Mouse (Mus musculus) limb, embryonic 14.5 days (tissue): ENCODE measurements at regions not wholly inside any gene's neighbourhood (a gene's known extent, or its start where the extent isn't known, plus 50 kb on each side); places are given as distances from the start of the nearest gene placed in this dataset.
A peak's percentile ranks its signal among the peaks of the same experiment; 100 is the strongest.

ENCODE experiments used
- ATAC-seq: fragments of 200-750 bp; cut with Nextera tagmentation; 2 replicates; pipeline ENCODE4 v1.8.0; 2017; ENCODE audit warnings: low read depth, moderate number of reproducible peaks, moderate TSS enrichment; ENCODE audit not compliant: low FRiP score
- DNase-seq: peaks from one replicate; pipeline ENCODE4 v3.0.0-alpha.2; 2015; ENCODE audit warnings: low spot score
- H3K27ac ChIP-seq: fragments of 300-500 bp; sonication (generic); replicated peaks from 2 replicates; pipeline ENCODE4 v1.5.1; 2014; ENCODE audit warnings: low read depth, mild to moderate bottlenecking, low read length, moderate library complexity, mixed read lengths
- H3K27me3 ChIP-seq: fragments of 300-500 bp; sonication (generic); 2 replicates; pipeline ENCODE4 v1.6.1; 2014; ENCODE audit warnings: low read length, mixed read lengths; ENCODE audit not compliant: control insufficient read depth, insufficient read depth
- H3K36me3 ChIP-seq: fragments of 300-500 bp; sonication (generic); 2 replicates; pipeline ENCODE4 v1.6.1; 2014; ENCODE audit warnings: mild to moderate bottlenecking, low read length, moderate library complexity, mixed read lengths; ENCODE audit not compliant: control insufficient read depth, insufficient read depth
- H3K4me1 ChIP-seq: fragments of 300-500 bp; sonication (generic); 2 replicates; pipeline ENCODE4 v1.6.1; 2014; ENCODE audit warnings: antibody characterized with exemption, low read length, mixed read lengths; ENCODE audit not compliant: control insufficient read depth, insufficient read depth
- H3K4me2 ChIP-seq: fragments of 300-500 bp; sonication (generic); replicated peaks from 2 replicates; pipeline ENCODE4 v1.6.1; 2014; ENCODE audit warnings: low read depth, mild to moderate bottlenecking, low read length, moderate library complexity; ENCODE audit not compliant: severe bottlenecking
- H3K4me3 ChIP-seq: fragments of 300-500 bp; sonication (generic); replicated peaks from 2 replicates; pipeline ENCODE4 v1.5.1; 2014; ENCODE audit warnings: low read length
- H3K9ac ChIP-seq: fragments of 300-500 bp; sonication (generic); 2 replicates; pipeline ENCODE4 v1.6.1; 2014; ENCODE audit warnings: mild to moderate bottlenecking, low read depth, low read length, moderate library complexity; ENCODE audit not compliant: severe bottlenecking
- H3K9me3 ChIP-seq: fragments of 300-500 bp; sonication (generic); 2 replicates; pipeline ENCODE4 v1.6.1; 2016; ENCODE audit warnings: low read length; ENCODE audit not compliant: control insufficient read depth
- POLR2A ChIP-seq: fragments of 200-500 bp; IDR thresholded peaks from 2 replicates; pipeline ENCODE4 v1.8.0; 2012; ENCODE audit warnings: inconsistent platforms, mild to moderate bottlenecking, moderate library complexity, borderline replicate concordance; ENCODE audit not compliant: insufficient read depth, insufficient read length; ENCODE audit errors: extremely low read depth
- WGBS: fragments of 180-500 bp; shearing (Covaris S2); extraction: QIAGEN DNeasy Blood & Tissue Kit; methylation state at CpG from one replicate; pipeline ENCODE4 v1.1.7; 2014; 5-methylcytosine and 5-hydroxymethylcytosine counted together

DNA sequence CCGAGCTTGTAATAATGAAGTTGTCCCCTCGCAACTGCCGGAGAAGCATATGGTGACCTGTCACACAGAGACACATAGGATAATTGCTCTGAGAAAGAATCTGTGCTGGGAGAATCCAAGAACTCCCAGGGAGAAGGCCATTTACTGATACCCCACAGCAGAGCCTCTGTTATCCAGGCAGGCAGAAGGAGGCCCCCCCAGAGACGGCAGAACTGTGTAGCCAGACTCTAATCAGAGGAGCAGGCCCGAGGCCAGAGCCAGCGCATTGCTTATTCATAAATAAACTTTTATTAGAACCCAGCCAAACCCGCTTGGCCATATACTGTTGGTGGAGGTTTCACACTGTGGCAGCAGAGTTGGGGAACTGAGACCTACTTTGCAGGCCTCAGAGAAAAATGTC, 100.6 kb downstream of the Ackr3 start:
- no peaks in the 10 kb centered on the region for H3K27me3 ChIP-seq
- no peak for TF ChIP-seq POLR2A
- no peak overlapping the region for H3K9ac ChIP-seq
- H3K9me3 ChIP-seq: peaks cover 4% of the 10 kb centered on the region; the same call in 1 of the 2 replicates
- peaks cover 5% of the 10 kb centered on the region; the same call in 1 of the 2 replicates for H3K4me1 ChIP-seq
- ATAC-seq: no peak
- no peak overlapping the region for H3K4me2 ChIP-seq
- no peaks in the 10 kb centered on the region for H3K36me3 ChIP-seq
- no peak for DNase-seq
- no peak overlapping the region for H3K4me3 ChIP-seq
- WGBS: 28% methylated on average over 7 of the region's 7 CpGs
- H3K27ac ChIP-seq: 0 out of 2 replicates have a peak overlapping the region, but pooled peaks have one; percentile 52

DNA sequence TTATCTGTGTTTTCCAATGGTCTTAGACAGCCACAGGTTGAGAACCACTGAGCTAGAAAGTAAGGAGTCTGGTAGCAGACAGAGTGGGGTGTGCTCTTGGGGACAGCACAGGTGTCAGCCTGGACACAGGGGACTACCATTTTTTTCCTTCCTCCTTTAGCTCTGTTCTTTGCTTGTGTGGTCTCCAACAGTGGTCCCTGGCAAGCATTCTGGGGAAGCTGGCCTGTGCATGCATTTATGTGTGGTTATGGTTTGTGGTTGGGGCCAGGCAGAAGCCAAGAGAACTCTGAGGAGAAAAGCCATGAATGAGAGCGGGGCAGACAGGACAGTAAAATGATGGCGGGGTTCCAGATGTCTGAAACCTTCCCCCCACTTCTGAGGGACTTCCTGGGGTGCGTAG, 107.2 kb downstream of the Ackr3 start:
- no peak overlapping the region for H3K9ac ChIP-seq
- H3K4me3 ChIP-seq: no peak overlapping the region
- no peak overlapping the region for H3K27ac ChIP-seq
- ATAC-seq: no peak
- peaks cover 4% of the 10 kb centered on the region; the same call in 1 of the 2 replicates for H3K9me3 ChIP-seq
- WGBS: 46% methylated on average over 3 of the region's 3 CpGs
- 0 out of 2 replicates have a peak, but pooled peaks cover 5% of the 10 kb centered on the region for H3K4me1 ChIP-seq
- DNase-seq: no peak
- H3K27me3 ChIP-seq: no peaks in the 10 kb centered on the region
- no peaks in the 10 kb centered on the region for H3K36me3 ChIP-seq
- no peak overlapping the region for H3K4me2 ChIP-seq
- no peak for TF ChIP-seq POLR2A

- no peak overlapping the region for H3K4me3 ChIP-seq
- peaks cover 4% of the 10 kb centered on the region; the same call in 1 of the 2 replicates for H3K9me3 ChIP-seq
- TF ChIP-seq POLR2A: no peak
- DNase-seq (no peak), ATAC-seq (no peak)
- no peaks in the 10 kb centered on the region for H3K36me3 ChIP-seq
- H3K4me2 ChIP-seq: no peak overlapping the region
- WGBS: 64% methylated on average over 8 of the region's 8 CpGs
- no peaks in the 10 kb centered on the region for H3K27me3 ChIP-seq
- H3K27ac ChIP-seq: no peak overlapping the region
- 0 out of 2 replicates have a peak, but pooled peaks cover 5% of the 10 kb centered on the region for H3K4me1 ChIP-seq
- no peak overlapping the region for H3K9ac ChIP-seq
Measured at GRCm38 (mm10) chr1:90311649-90312442, 108.1 kb downstream of the Ackr3 start.

DNA sequence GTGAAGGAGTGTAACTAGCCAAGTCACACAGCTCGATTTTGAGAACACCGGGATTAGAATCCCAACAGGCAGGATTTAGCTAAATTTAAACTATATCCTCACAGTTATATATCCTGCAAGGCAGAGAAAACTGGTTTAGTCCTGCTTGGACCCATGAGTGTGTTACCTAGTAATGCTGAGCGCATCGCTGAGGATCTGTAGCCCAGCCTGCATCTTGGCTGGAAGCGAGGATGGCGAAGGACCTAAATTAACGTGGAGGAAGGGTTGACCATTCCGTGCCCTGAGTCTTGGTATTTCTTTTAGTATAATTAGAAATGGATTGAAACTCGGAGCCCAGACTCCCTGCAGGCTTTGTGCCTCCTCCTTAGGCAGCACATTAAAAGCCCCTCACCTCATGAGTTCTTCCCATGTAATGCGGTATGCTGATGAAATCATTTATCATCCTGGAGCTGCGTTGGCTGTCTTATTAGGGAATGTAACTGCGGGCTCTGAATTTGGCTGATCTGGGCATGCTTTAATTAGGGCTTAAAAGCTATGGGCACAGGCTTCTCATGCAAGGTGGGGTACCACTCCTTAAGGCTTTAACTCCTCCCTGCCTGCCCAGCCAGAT, 110.1 kb downstream of the Ackr3 start:
- Histone ChIP-seq H3K4me1 (0 out of 2 replicates have a peak, but pooled peaks cover 5% of the 10 kb centered on the region), H3K9me3 (no peaks in the 10 kb centered on the region), H3K4me2 (no peak overlapping the region), H3K36me3 (no peaks in the 10 kb centered on the region), H3K27ac (no peak overlapping the region), H3K27me3 (no peaks in the 10 kb centered on the region), H3K9ac (no peak overlapping the region), H3K4me3 (no peak overlapping the region)
- DNase-seq (no peak), ATAC-seq (no peak)
- WGBS: 71% methylated on average over 12 of the region's 12 CpGs
- TF ChIP-seq POLR2A: no peak

DNA sequence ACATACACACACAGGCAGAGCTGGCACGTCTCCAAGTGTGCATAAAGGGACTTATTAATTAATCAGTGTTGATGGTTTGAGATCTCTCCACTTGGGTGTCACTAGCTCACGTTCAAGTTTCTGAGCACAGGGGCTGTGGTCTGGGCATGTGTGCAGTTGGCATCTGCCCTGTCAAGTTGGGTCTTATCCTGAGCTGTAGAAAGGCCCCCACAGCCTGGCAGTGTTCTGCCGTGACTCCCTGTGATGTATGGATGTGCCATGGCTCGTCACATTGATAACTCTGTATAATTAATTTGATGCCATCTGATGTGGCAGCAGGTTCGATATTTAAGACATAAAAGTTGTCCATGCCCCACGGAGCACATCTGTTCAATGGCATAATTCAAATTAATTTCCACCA, 114.1 kb downstream of the Ackr3 start:
- H3K9ac ChIP-seq: no peak overlapping the region
- no peak overlapping the region for H3K4me3 ChIP-seq
- H3K27ac ChIP-seq: no peak overlapping the region
- no peaks in the 10 kb centered on the region for H3K36me3 ChIP-seq
- no peak for TF ChIP-seq POLR2A
- H3K27me3 ChIP-seq: 0 out of 2 replicates have a peak, but pooled peaks cover 6% of the 10 kb centered on the region
- no peak overlapping the region for H3K4me2 ChIP-seq
- ATAC-seq (no peak), DNase-seq (no peak)
- H3K4me1 ChIP-seq: peaks cover 6% of the 10 kb centered on the region; the same call in 1 of the 2 replicates
- 77% methylated on average over 6 of the region's 6 CpGs for WGBS
- H3K9me3 ChIP-seq: no peaks in the 10 kb centered on the region
